In genomic region chr5:35165459-35165858, GRCm38 (mm10) we compare ENCODE assay signal across 21 mouse cellular contexts. TPM values are rescaled to one million over a fixed set of nuclear protein-coding genes. Genes with fewer than 3 reads are reported as not detected.
DNase-seq lines count a peak whose midpoint lies in the region; ATAC-seq and TF ChIP-seq lines count a peak whose summit lies in the region.
"Had no signal": no experiment of that assay in that cellular context is flagged by ENCODE, and none has a peak within 500 bp of the region (broad histone marks: within the 10 kb centered on the region; RNA-seq: fewer than 3 reads in every experiment).

No protein-coding gene starts in this region.

- no peak overlapping the region for H3K4me3 ChIP-seq in liver, embryonic 12.5 days
- H3K4me3 ChIP-seq in liver, embryonic 11.5 days (ENCODE audit: low read depth, low read length), result no peak overlapping the region
- no peak overlapping the region for H3K4me3 ChIP-seq in CH12.LX (replicated peaks in 1 of 3; ENCODE audit: low read depth in 2 of 3, low read length in 2 of 3, poor library complexity in 1 of 3)
- H3K4me3 ChIP-seq: embryonic facial prominence, embryonic 12.5 days; forebrain, embryonic 12.5 days; heart, adult 2 months; heart, embryonic 15.5 days; hindbrain, embryonic 10.5 days; hindbrain, embryonic 15.5 days had no signal

- TF ChIP-seq POLR2A in CH12.LX (IDR thresholded peaks at IDR 0.05; ENCODE audit: low read depth, low read length), result no peak

- H3K9me3 ChIP-seq in liver, embryonic 12.5 days (replicated peaks), result no peaks in the 10 kb centered on the region
- H3K9me3 ChIP-seq in liver, embryonic 11.5 days (ENCODE audit: control insufficient read depth, low read length), result no peaks in the 10 kb centered on the region
- H3K9me3 ChIP-seq in CH12.LX (replicated peaks; ENCODE audit: low read length), result peaks cover 17% of the 10 kb centered on the region
- H3K9me3 ChIP-seq: embryonic facial prominence, embryonic 12.5 days; forebrain, embryonic 12.5 days; heart, embryonic 15.5 days; hindbrain, embryonic 10.5 days; hindbrain, embryonic 15.5 days had no signal

- 0 out of 2 replicates have a peak overlapping the region, but pooled peaks have one; percentile 7 for H3K27ac ChIP-seq in liver, embryonic 12.5 days
- no peak overlapping the region for H3K27ac ChIP-seq in liver, embryonic 11.5 days (ENCODE audit: low read depth, low read length)
- no peak overlapping the region for H3K27ac ChIP-seq in CH12.LX (ENCODE audit: insufficient read depth, low read depth)
- H3K27ac ChIP-seq: embryonic facial prominence, embryonic 12.5 days; forebrain, embryonic 12.5 days; heart, adult 2 months; heart, embryonic 15.5 days; hindbrain, embryonic 10.5 days; hindbrain, embryonic 15.5 days had no signal

- in situ Hi-C loops in CH12.LX (cut with MboI; ENCODE audit: low pct_ligation_motif_present, low pct_unique_long_range_greater_than_20kb, low sequenced_read_pairs), result no loop called here

- TF ChIP-seq RAD21 in CH12.LX (IDR thresholded peaks at IDR 0.05; ENCODE audit: low read depth, low read length), result no peak

- no peak for TF ChIP-seq EP300 in CH12.LX (IDR thresholded peaks at IDR 0.05; ENCODE audit: low read length)

- no peaks in the 10 kb centered on the region for H3K36me3 ChIP-seq in liver, embryonic 12.5 days
- no peaks in the 10 kb centered on the region for H3K36me3 ChIP-seq in liver, embryonic 11.5 days (ENCODE audit: control insufficient read depth, insufficient read depth, low read length)
- no peaks in the 10 kb centered on the region for H3K36me3 ChIP-seq in CH12.LX (replicated peaks in 1 of 2; ENCODE audit: control insufficient read depth in 1 of 2, insufficient read depth in 1 of 2, low read length in 1 of 2)
- H3K36me3 ChIP-seq: embryonic facial prominence, embryonic 12.5 days; forebrain, embryonic 12.5 days; heart, embryonic 15.5 days; hindbrain, embryonic 10.5 days; hindbrain, embryonic 15.5 days had no signal

- H3K79me2 ChIP-seq in CH12.LX (replicated peaks; ENCODE audit: control insufficient read depth, extremely low read depth, insufficient read depth, poor library complexity, severe bottlenecking), result no peaks in the 10 kb centered on the region

- no peak for TF ChIP-seq CTCF in CH12.LX (conservative IDR thresholded peaks at IDR 0.05 in 1 of 2, IDR thresholded peaks at IDR 0.05 in 1 of 2; ENCODE audit: low read depth in 2 of 2, low read length in 2 of 2)

- H3K9ac ChIP-seq in liver, embryonic 12.5 days, result peak overlapping the region; percentile 35; the same call in 1 of the 2 replicates
- no peak overlapping the region for H3K9ac ChIP-seq in liver, embryonic 11.5 days (ENCODE audit: low read depth, low read length)
- H3K9ac ChIP-seq in CH12.LX (ENCODE audit: insufficient read depth, low read depth), result no peak overlapping the region
- H3K9ac ChIP-seq: embryonic facial prominence, embryonic 12.5 days; forebrain, embryonic 12.5 days; forebrain, postnatal 0 days; heart, embryonic 15.5 days; hindbrain, embryonic 15.5 days had no signal

- DNase-seq in liver, embryonic 11.5 days (ENCODE audit: low spot score), result no peak
- DNase-seq in CH12.LX (ENCODE audit: extremely low read depth), result no peak
- peak; percentile 7 for DNase-seq in naive thymus-derived CD4-positive, alpha-beta T cell, adult 2 months (ENCODE audit: low read depth)
- DNase-seq in thymus, postnatal 14 days, result no peak
- DNase-seq: adrenal gland, postnatal 14 days; cerebellum, adult 8-10 months; cerebellum, postnatal 14 days; forebrain, postnatal 0 days; gastrocnemius, postnatal 14 days; heart, adult 2 months; heart, postnatal 14 days had no signal

- dilution Hi-C loops in CH12.LX (cut with MboI; ENCODE audit: extremely low pct_ligation_motif_present, extremely low pct_unique_long_range_greater_than_20kb, low sequenced_read_pairs), result no loop called here

- no peak for ATAC-seq in liver, embryonic 12.5 days
- ATAC-seq in liver, embryonic 11.5 days (replicated peaks; ENCODE audit: low FRiP score), result no peak
- peak; percentile 33 to 47; a peak in 3 of 4 replicates for ATAC-seq in hematopoietic stem cell, adult 5-6 weeks (replicated peaks in 1 of 2; ENCODE audit: insufficient read depth in 1 of 2, low FRiP score in 2 of 2, low TSS enrichment in 1 of 2, low read depth in 1 of 2, poor library complexity in 2 of 2, severe bottlenecking in 2 of 2)
- ATAC-seq in erythroblast, adult 5-6 weeks (replicated peaks; ENCODE audit: low FRiP score, poor library complexity, severe bottlenecking), result no peak
- ATAC-seq: Patski had no signal

- WGBS in liver, embryonic 12.5 days (ENCODE audit: insufficient replicate concordance), result 52% methylated on average over 2 of the region's 2 CpGs
- WGBS in liver, embryonic 11.5 days, result 57% methylated on average over 2 of the region's 2 CpGs

- H3K27me3 ChIP-seq in liver, embryonic 12.5 days (replicated peaks), result peaks cover 19% of the 10 kb centered on the region
- no peaks in the 10 kb centered on the region for H3K27me3 ChIP-seq in liver, embryonic 11.5 days (replicated peaks; ENCODE audit: control insufficient read depth, insufficient read depth, low read length)
- peaks cover 55% of the 10 kb centered on the region for H3K27me3 ChIP-seq in CH12.LX (replicated peaks)
- H3K27me3 ChIP-seq: forebrain, embryonic 12.5 days; heart, embryonic 15.5 days; hindbrain, embryonic 15.5 days had no signal

- H3K4me2 ChIP-seq in liver, embryonic 12.5 days, result no peak overlapping the region
- no peak overlapping the region for H3K4me2 ChIP-seq in liver, embryonic 11.5 days
- no peak overlapping the region for H3K4me2 ChIP-seq in CH12.LX (ENCODE audit: insufficient read depth, low read depth, poor library complexity, severe bottlenecking)
- H3K4me2 ChIP-seq: embryonic facial prominence, embryonic 12.5 days; forebrain, embryonic 12.5 days; heart, embryonic 11.5 days; heart, embryonic 15.5 days; hindbrain, embryonic 15.5 days had no signal

- H3K4me1 ChIP-seq in liver, embryonic 12.5 days, result peaks cover 54% of the 10 kb centered on the region
- peaks cover 27% of the 10 kb centered on the region for H3K4me1 ChIP-seq in liver, embryonic 11.5 days (replicated peaks; ENCODE audit: control insufficient read depth, insufficient read depth, low read length)
- H3K4me1 ChIP-seq in CH12.LX (ENCODE audit: control insufficient read depth in 1 of 2, insufficient read depth in 2 of 2), result peaks cover 29 to 40% of the 10 kb centered on the region in 2 experiments
- H3K4me1 ChIP-seq: embryonic facial prominence, embryonic 12.5 days; forebrain, embryonic 12.5 days; hindbrain, embryonic 15.5 days had no signal

TF ChIP-seq in CH12.LX, 34 proteins besides CTCF, POLR2A, EP300 and RAD21:
- TF ChIP-seq ELF1 (IDR thresholded peaks at IDR 0.05; ENCODE audit: low read depth, low read length) (no peak), USF1 (IDR thresholded peaks at IDR 0.05; ENCODE audit: low read depth, low read length) (no peak), MXI1 (IDR thresholded peaks at IDR 0.05; ENCODE audit: low read depth, low read length) (0 out of 2 replicates have a peak, but pooled peaks have one; percentile 17)

RNA-seq across cellular contexts. Expression of gene Lrpap1, which starts 59.9 kb away (rescaled TPM):
- polyA plus RNA-seq in liver, embryonic 12.5 days (2016; fragmentation: Nextera tagmentation; extraction: Ambion mirVana), result 77.1 and 78.4 TPM in 2 replicates
- polyA plus RNA-seq in liver, embryonic 11.5 days (2014; fragmentation: Nextera tagmentation; extraction: Ambion mirVana), result 97.9 and 103 TPM in 2 replicates
- total RNA-seq in CH12.LX (2012; rRNA removed), result 39.6 and 44.5 TPM in 2 replicates
- total RNA-seq in CH12.LX (2014; rRNA removed), result 22.9 and 26.5 TPM in 2 replicates
- polyA plus RNA-seq in CH12.LX (2012; ENCODE audit: insufficient read length, low read depth), result 43.7 and 55.5 TPM in 2 replicates
- 67.4 and 68.4 TPM in 2 replicates for total RNA-seq in hematopoietic stem cell, adult 5-6 weeks (2017)
- 6.5 and 7.5 TPM in 2 replicates for total RNA-seq in erythroblast, adult 5-6 weeks (2015; ENCODE audit: low replicate concordance)
- total RNA-seq in erythroblast, adult 5-6 weeks (2017; ENCODE audit: low replicate concordance), result 10.0 and 17.0 TPM in 2 replicates

Comparison
In these comparisons a context has a peak if more than half of its experiments do, and no peak if none do; other contexts are left out.
1. ATAC-seq: peak in hematopoietic stem cell, adult 5-6 weeks (2 of 2); none in liver, embryonic 12.5 days (single experiment), liver, embryonic 11.5 days (single experiment) and erythroblast, adult 5-6 weeks (single experiment).